Mouse (Mus musculus): Measurements from ENCODE around the gene Qrich1. TPM values are rescaled to one million over a fixed set of nuclear protein-coding genes. Genes with fewer than 3 reads are reported as not detected.

Qrich1 gene
- polyA plus RNA-seq, 1 experiment from 2014 or later = 169 TPM

DNA sequence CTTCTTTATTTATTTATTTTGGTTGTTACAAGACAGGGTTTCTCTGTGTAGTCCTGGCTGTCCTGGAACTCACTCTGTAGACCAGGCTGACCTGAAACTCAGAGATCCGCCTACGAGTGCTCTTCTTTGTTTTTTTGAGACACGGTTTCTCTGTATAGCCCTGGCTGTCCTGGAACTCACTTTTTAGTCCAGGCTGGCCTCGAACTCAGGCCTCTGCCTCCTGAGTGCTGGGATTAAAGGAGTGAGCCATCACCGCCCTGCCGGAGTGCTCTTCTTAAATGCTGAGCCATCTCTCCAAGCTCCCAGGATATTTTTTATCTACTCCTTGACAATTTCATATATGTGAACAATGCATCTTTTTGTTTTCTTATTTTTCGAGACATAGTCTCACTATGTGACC is 9.7 kb upstream of the Qrich1 start:
- no peak for DNase-seq (ENCODE audit: low spot score)
- Histone ChIP-seq H3K9me3 (ENCODE audit: control insufficient read depth, low read length) (no peaks in the 10 kb centered on the region), H3K36me3 (ENCODE audit: control insufficient read depth, insufficient read depth, low read length) (peaks cover 8% of the 10 kb centered on the region), H3K9ac (ENCODE audit: low read length) (no peak overlapping the region), H3K4me1 (ENCODE audit: control insufficient read depth, insufficient read depth, low read length) (peaks cover 8% of the 10 kb centered on the region), H3K4me3 (ENCODE audit: low read depth, low read length) (no peak overlapping the region; the same call in 1 of the 2 replicates), H3K27ac (ENCODE audit: low read depth, low read length) (no peak overlapping the region), H3K27me3 (ENCODE audit: control insufficient read depth, insufficient read depth, low read length) (no peaks in the 10 kb centered on the region), H3K4me2 (ENCODE audit: low read depth) (no peak overlapping the region; the same call in 1 of the 2 replicates)
- WGBS = 92% methylated on average over 7 of the region's 7 CpGs
- ATAC-seq (ENCODE audit: insufficient read depth, low FRiP score, low TSS enrichment) = no peak

DNA sequence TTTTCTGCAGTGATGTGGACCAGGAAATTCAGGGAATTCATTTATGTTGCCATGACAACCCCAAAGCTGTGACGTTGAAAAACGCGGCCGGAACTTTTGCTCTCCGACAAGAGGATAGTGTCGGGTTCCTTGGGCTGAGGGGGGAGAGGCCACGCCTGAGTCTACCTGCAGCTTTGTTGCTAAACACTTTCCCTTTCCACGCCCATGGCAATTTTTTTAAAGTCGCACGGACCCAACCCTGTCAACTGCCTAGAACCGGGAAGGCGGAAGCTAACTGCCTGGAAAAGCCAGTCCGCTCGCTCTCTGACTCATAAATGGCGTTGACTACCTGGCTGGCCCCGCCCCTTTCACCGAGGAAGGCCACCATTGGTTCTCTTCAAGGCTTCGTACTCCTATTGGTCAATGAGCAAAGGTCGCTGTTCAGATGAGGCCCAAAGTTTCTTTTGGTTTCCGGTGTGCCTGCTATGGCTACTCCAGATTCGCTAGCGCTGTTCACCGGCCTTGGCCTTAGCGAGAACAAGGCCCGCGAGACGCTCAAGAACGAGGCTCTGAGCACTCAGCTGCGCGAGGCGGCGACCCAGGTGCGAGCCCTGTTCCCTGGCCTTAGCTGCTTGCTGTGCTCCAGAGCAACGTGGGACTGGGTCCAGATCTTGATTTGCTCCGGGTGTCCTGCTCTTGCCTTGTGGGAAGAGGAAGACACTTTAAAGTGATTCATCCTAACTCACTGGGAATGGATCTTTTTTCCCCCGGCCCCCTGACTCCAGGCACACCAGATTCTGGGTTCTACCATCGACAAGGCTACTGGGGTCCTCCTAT is 8.8 kb upstream of the Qrich1 start, which contains the start of gene Qars:
Gene Qars, plus strand, starts transcription at position 88 of the 816 bp plus-strand sequence.
- peaks cover 10% of the 10 kb centered on the region for H3K36me3 ChIP-seq (ENCODE audit: control insufficient read depth, insufficient read depth, low read length)
- H3K4me3 ChIP-seq (ENCODE audit: low read depth, low read length) = peak within 1 kb of the TSS; percentile 74
- H3K9ac ChIP-seq (ENCODE audit: low read length) = peak within 1 kb of the TSS; percentile 69
- peak; percentile 94 for DNase-seq (ENCODE audit: low spot score)
- peak within 1 kb of the TSS; percentile 80 for H3K4me2 ChIP-seq (ENCODE audit: low read depth)
- peak within 1 kb of the TSS; percentile 46; the same call in 1 of the 2 replicates for H3K27ac ChIP-seq (ENCODE audit: low read depth, low read length)
- H3K9me3 ChIP-seq (ENCODE audit: control insufficient read depth, low read length) = no peaks in the 10 kb centered on the region
- under 1% methylated on average over 37 of the region's 37 CpGs for WGBS
- peak; percentile 98 for ATAC-seq (ENCODE audit: insufficient read depth, low FRiP score, low TSS enrichment)
- H3K4me1 ChIP-seq (ENCODE audit: control insufficient read depth, insufficient read depth, low read length) = peaks cover 8% of the 10 kb centered on the region
- no peaks in the 10 kb centered on the region for H3K27me3 ChIP-seq (ENCODE audit: control insufficient read depth, insufficient read depth, low read length)

DNA sequence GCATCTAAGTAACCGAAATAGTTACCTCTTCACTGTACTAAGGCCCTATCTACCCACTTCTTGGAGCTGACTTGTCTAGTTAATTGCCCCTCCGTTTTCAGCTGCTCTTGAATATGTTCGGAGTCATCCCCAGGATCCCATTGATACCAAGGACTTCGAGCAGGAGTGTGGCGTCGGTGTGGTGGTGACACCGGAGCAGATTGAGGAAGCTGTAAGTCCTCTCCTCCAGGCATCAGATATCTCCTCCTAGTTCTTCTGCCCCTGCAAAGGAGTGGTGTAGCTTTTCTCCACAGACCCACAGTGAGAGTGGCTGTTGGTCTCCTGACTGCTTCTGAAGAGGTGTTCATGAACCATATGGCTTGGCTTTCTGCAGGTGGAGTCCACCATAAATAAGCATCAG is 7.8 kb upstream of the Qrich1 start:
- H3K27me3 ChIP-seq (ENCODE audit: control insufficient read depth, insufficient read depth, low read length) = no peaks in the 10 kb centered on the region
- no peaks in the 10 kb centered on the region for H3K9me3 ChIP-seq (ENCODE audit: control insufficient read depth, low read length)
- H3K36me3 ChIP-seq (ENCODE audit: control insufficient read depth, insufficient read depth, low read length) = peaks cover 15% of the 10 kb centered on the region
- no peak overlapping the region for H3K27ac ChIP-seq (ENCODE audit: low read depth, low read length)
- peaks cover 8% of the 10 kb centered on the region for H3K4me1 ChIP-seq (ENCODE audit: control insufficient read depth, insufficient read depth, low read length)
- peak overlapping the region; percentile 74 for H3K4me3 ChIP-seq (ENCODE audit: low read depth, low read length)
- no peak overlapping the region for H3K9ac ChIP-seq (ENCODE audit: low read length)
- 90% methylated on average over 7 of the region's 7 CpGs for WGBS
- ATAC-seq (ENCODE audit: insufficient read depth, low FRiP score, low TSS enrichment) (no peak), DNase-seq (ENCODE audit: low spot score) (no peak)
- H3K4me2 ChIP-seq (ENCODE audit: low read depth) = peak overlapping the region; percentile 80

DNA sequence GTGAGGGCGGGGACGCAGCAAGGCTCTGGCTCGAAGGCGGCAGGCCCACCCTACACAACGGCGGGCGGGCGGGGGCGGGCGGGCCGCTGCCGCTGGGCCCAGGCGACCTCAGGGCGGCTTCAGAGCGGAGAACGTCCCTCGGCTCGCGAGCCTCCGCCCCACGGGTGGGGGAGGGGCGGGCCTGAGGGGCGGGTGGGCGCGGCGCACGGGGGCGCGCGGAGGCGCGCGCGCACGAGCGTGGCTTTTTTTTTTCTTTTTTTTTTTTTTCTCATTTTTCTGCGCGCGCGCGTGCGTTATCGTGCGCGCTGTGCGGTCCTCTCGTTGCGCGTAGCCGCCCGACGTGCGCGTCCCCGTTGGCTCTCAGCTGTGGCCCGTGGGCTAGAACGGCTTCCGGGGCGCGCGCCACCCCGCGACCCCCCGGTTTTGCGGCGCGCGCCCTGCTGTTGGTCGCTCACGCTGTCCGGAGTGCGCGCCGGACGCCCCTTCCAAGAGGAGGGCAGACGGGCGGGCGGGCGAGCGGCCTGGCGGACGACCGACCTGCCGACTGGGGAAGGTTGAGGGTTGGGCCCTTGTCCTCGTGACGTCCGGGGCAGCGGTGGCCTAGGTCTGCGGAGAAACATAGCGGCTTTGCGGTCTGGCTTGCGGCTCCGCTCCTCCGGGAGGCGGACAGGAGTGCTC is 786 bp downstream of the Qrich1 start:
- Histone ChIP-seq H3K27ac (ENCODE audit: low read depth, low read length) (peak overlapping the region; percentile 99), H3K36me3 (ENCODE audit: control insufficient read depth, insufficient read depth, low read length) (peaks cover 18% of the 10 kb centered on the region), H3K4me2 (ENCODE audit: low read depth) (peak overlapping the region; percentile 64), H3K9me3 (ENCODE audit: control insufficient read depth, low read length) (no peaks in the 10 kb centered on the region), H3K27me3 (ENCODE audit: control insufficient read depth, insufficient read depth, low read length) (no peaks in the 10 kb centered on the region), H3K9ac (ENCODE audit: low read length) (peak overlapping the region; percentile 99), H3K4me3 (ENCODE audit: low read depth, low read length) (peak overlapping the region; percentile 91), H3K4me1 (ENCODE audit: control insufficient read depth, insufficient read depth, low read length) (peaks cover 13% of the 10 kb centered on the region; the same call in 1 of the 2 replicates)
- ATAC-seq (ENCODE audit: insufficient read depth, low FRiP score, low TSS enrichment) = peak; percentile 76
- DNase-seq (ENCODE audit: low spot score) = peak; percentile 91
- under 1% methylated on average over 86 of the region's 95 CpGs for WGBS

DNA sequence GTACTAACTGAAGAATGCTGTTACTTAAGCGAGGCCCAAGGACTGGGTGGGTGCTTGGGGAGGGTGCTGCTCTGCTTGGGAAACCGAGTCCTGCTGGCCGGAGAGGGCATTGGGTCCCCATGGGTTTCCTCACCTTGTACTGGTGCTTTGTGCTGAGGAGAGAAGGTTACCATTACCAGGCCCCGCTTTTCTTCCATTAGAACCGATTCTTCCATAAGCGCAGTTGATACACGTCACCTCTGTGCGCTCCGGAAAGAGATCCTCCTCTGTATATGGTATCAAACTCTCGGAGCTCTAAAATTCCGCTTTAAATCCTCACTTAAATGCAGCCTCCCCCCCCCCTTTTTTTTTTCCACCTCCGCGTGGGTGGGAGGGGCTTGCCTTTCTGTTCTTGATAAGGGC is 1.3 kb downstream of the Qrich1 start:
- peak; percentile 49 for ATAC-seq (ENCODE audit: insufficient read depth, low FRiP score, low TSS enrichment)
- WGBS = 0% methylated on average over 13 of the region's 13 CpGs
- peak overlapping the region; percentile 99 for H3K9ac ChIP-seq (ENCODE audit: low read length)
- peak overlapping the region; percentile 91 for H3K4me3 ChIP-seq (ENCODE audit: low read depth, low read length)
- H3K4me1 ChIP-seq (ENCODE audit: control insufficient read depth, insufficient read depth, low read length) = peaks cover 13% of the 10 kb centered on the region; the same call in 1 of the 2 replicates
- H3K9me3 ChIP-seq (ENCODE audit: control insufficient read depth, low read length) = no peaks in the 10 kb centered on the region
- H3K4me2 ChIP-seq (ENCODE audit: low read depth) = peak overlapping the region; percentile 64
- DNase-seq (ENCODE audit: low spot score) = no peak
- no peaks in the 10 kb centered on the region for H3K27me3 ChIP-seq (ENCODE audit: control insufficient read depth, insufficient read depth, low read length)
- peaks cover 14% of the 10 kb centered on the region for H3K36me3 ChIP-seq (ENCODE audit: control insufficient read depth, insufficient read depth, low read length)
- peak overlapping the region; percentile 99 for H3K27ac ChIP-seq (ENCODE audit: low read depth, low read length)

DNA sequence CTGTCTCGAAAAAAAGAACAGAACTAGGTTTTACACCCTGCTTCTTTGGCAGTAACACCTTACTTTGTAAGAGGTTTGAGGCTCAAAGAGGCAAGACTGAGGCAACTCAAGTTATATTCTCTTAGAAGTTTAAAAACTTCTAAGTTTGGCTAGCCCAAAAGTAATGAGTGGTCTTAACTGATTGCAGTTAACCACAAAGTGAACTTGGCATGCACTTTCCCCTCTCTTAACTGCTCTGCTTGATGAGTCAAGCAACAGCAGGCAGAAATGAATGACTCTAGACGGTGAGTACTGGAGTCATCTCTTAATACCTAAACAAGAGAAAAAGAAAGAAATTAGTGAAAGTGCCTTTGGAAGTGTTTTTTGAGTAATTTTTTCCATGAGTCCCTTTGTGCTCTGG is 5.0 kb downstream of the Qrich1 start:
- ATAC-seq (ENCODE audit: insufficient read depth, low FRiP score, low TSS enrichment) (no peak), DNase-seq (ENCODE audit: low spot score) (no peak)
- H3K9ac ChIP-seq (ENCODE audit: low read length) = no peak overlapping the region
- no peak overlapping the region for H3K27ac ChIP-seq (ENCODE audit: low read depth, low read length)
- 0 out of 2 replicates have a peak, but pooled peaks cover 3% of the 10 kb centered on the region for H3K36me3 ChIP-seq (ENCODE audit: control insufficient read depth, insufficient read depth, low read length)
- H3K4me2 ChIP-seq (ENCODE audit: low read depth) = no peak overlapping the region
- WGBS = 91% methylated on average over 2 of the region's 2 CpGs
- no peaks in the 10 kb centered on the region for H3K27me3 ChIP-seq (ENCODE audit: control insufficient read depth, insufficient read depth, low read length)
- no peaks in the 10 kb centered on the region for H3K9me3 ChIP-seq (ENCODE audit: control insufficient read depth, low read length)
- H3K4me3 ChIP-seq (ENCODE audit: low read depth, low read length) = no peak overlapping the region
- H3K4me1 ChIP-seq (ENCODE audit: control insufficient read depth, insufficient read depth, low read length) = peaks cover 8% of the 10 kb centered on the region; the same call in 1 of the 2 replicates

DNA sequence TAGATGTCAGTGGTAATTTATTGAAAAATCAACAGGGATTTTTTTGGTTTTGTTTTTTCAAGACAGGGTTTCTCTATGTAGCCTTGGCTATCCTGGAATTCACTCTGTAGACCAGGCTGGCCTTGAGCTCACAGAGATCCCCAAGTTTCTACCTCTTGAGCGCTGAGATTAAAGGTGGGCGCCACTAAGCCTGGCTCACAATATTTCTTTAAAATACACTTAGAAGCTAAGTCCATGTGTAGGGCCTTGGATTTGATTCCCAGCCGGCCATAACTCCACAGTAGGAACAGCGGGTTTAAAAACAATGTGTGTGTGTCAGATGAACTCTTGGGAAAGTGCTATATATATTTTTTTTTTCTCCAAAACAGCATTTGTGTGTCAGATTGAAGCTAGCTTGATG is 6.7 kb downstream of the Qrich1 start:
- Histone ChIP-seq H3K9me3 (ENCODE audit: control insufficient read depth, low read length) (no peaks in the 10 kb centered on the region), H3K36me3 (ENCODE audit: control insufficient read depth, insufficient read depth, low read length) (0 out of 2 replicates have a peak, but pooled peaks cover 3% of the 10 kb centered on the region), H3K27ac (ENCODE audit: low read depth, low read length) (no peak overlapping the region), H3K4me3 (ENCODE audit: low read depth, low read length) (no peak overlapping the region), H3K27me3 (ENCODE audit: control insufficient read depth, insufficient read depth, low read length) (no peaks in the 10 kb centered on the region), H3K9ac (ENCODE audit: low read length) (no peak overlapping the region), H3K4me1 (ENCODE audit: control insufficient read depth, insufficient read depth, low read length) (peaks cover 8% of the 10 kb centered on the region; the same call in 1 of the 2 replicates), H3K4me2 (ENCODE audit: low read depth) (no peak overlapping the region)
- DNase-seq (ENCODE audit: low spot score) = no peak
- 95% methylated on average over 4 of the region's 4 CpGs for WGBS
- ATAC-seq (ENCODE audit: insufficient read depth, low FRiP score, low TSS enrichment) = no peak

DNA sequence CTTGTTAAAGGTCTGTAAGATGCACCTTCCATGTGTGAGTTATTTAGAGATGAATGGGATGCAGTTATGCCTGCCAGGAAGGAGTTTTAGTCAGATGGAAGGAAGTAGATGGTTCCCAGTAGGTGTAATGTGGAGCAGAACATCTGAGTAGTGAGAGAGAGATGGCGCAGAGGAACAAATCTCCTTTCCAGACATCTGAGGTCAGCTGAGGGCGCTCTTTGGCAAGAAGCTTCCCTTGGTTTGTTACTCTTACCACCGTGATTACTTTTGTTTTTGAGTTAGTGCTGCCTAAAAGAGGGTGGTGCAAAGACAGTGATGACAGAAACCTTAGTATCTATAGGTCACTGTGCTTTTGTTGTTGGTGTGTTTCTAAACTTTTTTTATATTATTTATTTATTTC is 8.8 kb downstream of the Qrich1 start:
- ATAC-seq (ENCODE audit: insufficient read depth, low FRiP score, low TSS enrichment) = no peak
- Histone ChIP-seq H3K9me3 (ENCODE audit: control insufficient read depth, low read length) (no peaks in the 10 kb centered on the region), H3K4me1 (ENCODE audit: control insufficient read depth, insufficient read depth, low read length) (no peaks in the 10 kb centered on the region), H3K27ac (ENCODE audit: low read depth, low read length) (no peak overlapping the region), H3K27me3 (ENCODE audit: control insufficient read depth, insufficient read depth, low read length) (no peaks in the 10 kb centered on the region), H3K4me2 (ENCODE audit: low read depth) (no peak overlapping the region), H3K4me3 (ENCODE audit: low read depth, low read length) (no peak overlapping the region), H3K36me3 (ENCODE audit: control insufficient read depth, insufficient read depth, low read length) (peaks cover 8% of the 10 kb centered on the region; the same call in 1 of the 2 replicates), H3K9ac (ENCODE audit: low read length) (no peak overlapping the region)
- no peak for DNase-seq (ENCODE audit: low spot score)
- WGBS = 80% methylated on average over 3 of the region's 3 CpGs
